Mouse (Mus musculus) layer of hippocampus, adult 6 months (tissue): Measurements from ENCODE around the gene Srgap2. TPM values are rescaled to one million over a fixed set of nuclear protein-coding genes. Genes with fewer than 3 reads are reported as not detected.

Experiments used
- long read RNA-seq, 2 experiments: library from polyadenylated mRNA; unstranded; transcript quantifications; one replicate each; pipeline ENCODE4 v2.0.0; 2019 to 2020
- microRNA-seq: library from miRNA; unstranded; fragments of <30 nt; microRNA quantifications from one replicate; pipeline ENCODE4 v1.2.0, GENCODE M21; 2020
- polyA plus RNA-seq: library from polyadenylated mRNA; unstranded; fragments of <200 nt; fragmentation: Nextera tagmentation; gene quantifications from 2 replicates; pipeline ENCODE4 v1.2.3, GENCODE M21; 2021

Srgap2 gene
- polyA plus RNA-seq: 13.9 and 16.2 TPM in 2 replicates
- long read RNA-seq, experiment 1, partial matches to known transcripts: 15 of 26 reads
- long read RNA-seq, experiment 1, other reads (novel, unspliced or antisense): 10 of 26 reads
- long read RNA-seq, experiment 2, full-length matches to known transcripts: 10 of 88 reads
- long read RNA-seq, experiment 2, partial matches to known transcripts: 48 of 88 reads
- long read RNA-seq, experiment 2, other reads (novel, unspliced or antisense): 30 of 88 reads

DNA sequence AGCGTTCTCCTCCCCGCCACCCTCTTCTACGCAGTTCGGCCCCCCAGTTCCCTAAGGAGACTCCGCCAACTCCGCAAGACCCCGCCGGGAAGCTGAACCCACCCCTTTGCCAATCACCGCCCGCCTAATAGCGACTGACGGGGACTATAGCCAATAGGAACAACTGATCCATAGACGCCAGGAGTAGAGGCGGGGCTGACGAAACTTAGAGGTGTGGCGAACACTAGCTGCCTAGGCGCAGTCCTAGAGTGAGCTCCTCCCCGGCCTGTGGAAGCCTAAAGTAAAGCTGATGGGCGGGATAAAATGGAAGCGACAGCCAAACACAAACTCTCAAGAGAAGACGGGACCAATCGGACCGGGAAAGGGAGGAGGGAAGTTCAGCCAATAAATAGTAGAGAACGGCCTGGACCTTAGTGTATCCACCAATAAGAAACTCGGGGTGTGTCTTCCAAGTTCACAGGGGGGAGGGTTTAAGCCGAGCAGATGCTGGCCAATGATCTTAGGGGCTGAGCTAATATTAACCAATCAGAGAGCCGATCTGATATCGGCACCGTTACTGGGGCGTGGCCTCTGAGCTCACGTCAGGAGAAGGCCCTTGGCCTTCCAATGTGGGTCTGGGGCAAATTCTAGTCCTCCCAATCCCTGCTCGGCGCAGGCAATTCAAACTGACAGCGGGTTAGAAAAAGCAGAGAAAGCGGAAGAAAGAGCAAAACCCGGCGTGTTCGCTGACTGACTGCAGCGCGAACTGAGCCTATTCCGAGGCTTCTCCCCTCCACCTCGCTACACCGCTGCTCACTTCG, at the start of gene Srgap2, which contains the start of gene Fam72a:
Gene Srgap2 (minus strand): TSS at position 72 of the 800 bp plus-strand sequence.
Gene Fam72a (plus strand): TSS at position 623 of the 800 bp plus-strand sequence.

DNA sequence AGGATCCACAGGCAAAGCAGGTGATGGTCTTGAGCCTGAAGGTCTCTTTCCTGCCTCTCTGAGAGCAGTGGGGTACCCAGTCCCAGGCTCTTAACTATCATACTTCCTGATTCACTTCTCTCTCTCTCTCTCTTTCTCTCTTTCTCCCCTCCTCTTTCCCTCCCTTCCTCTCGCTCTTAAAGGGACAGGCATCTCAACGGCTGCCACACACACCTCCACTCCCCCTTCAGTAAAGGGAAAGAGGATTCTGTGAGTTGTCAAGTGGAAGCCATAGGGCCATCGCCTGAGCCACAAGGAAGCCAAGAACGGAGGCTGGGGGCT, 247.7 kb downstream of the Srgap2 start, which contains the start of gene Ikbke:
Gene Ikbke (minus strand): TSS at position 151 of the 321 bp plus-strand sequence.

DNA sequence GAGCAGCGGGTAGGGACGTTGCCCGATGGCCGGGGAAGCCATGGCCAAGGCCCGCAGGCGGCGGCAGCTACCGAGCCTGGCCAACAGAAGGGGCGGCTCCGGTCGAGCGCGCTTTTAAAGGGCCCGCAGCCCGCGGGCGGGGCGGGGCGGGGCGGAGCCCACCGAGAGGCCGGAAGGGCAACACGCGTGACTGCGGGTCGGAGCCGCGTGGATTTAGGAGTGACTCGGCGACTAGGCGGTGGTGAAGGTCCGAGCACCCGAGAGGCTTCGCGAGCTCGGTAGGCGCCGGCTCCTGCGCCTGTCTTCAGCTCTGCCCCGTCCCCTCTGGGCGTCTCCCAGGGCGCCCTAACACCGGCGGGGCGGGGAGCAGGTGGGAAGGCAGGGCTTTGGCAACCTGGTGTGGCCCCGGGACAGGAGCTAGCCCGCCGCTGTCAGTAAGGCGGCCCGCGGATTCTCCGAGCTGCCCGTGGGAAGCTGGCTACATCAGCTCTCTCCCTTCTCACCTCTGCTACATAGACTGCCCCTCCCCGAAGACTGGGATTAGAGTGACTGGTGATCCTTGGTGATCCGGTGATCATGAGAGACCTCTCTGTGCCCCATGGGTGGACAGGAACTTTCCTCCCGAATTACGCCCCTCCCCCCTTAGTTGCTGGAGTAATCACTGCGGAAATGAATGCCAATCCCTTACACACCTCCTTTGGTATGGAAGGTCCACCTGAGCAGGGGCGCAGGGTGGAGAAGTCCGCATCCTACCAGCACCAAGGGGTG, 281.9 kb downstream of the Srgap2 start, which contains the start of gene Rassf5:
Gene Rassf5 (minus strand): TSS at position 170 of the 768 bp plus-strand sequence.

Small RNA genes within 50 kb of the gene (microRNA-seq; reads per million reads assigned to microRNA genes)
- not detected for gene Gm24273

Other genes starting within 250 kb of the Srgap2 start
- gene Ikbke, start 247.7 kb downstream of the Srgap2 start, polyA plus RNA-seq: 0.08 TPM in 2 replicates
- 1.3 and 1.5 TPM in 2 replicates for gene Fam72a, start 551 bp upstream of the Srgap2 start, polyA plus RNA-seq
- gene Avpr1b, start 71.9 kb upstream of the Srgap2 start, polyA plus RNA-seq: 0.06 and 0.09 TPM in 2 replicates
- 0.06 TPM in 1 of 2 replicates, not detected in the other for gene Ctse, start 111.0 kb upstream of the Srgap2 start, polyA plus RNA-seq
- 0.64 and 1.8 TPM in 2 replicates for gene Rab7b, start 161.3 kb upstream of the Srgap2 start, polyA plus RNA-seq
- gene Slc26a9, start 216.7 kb upstream of the Srgap2 start, polyA plus RNA-seq: 0.03 and 0.05 TPM in 2 replicates